Mouse (Mus musculus) cerebellum, adult 2 months (tissue): Measurements from ENCODE around the gene Dcaf5. TPM values are rescaled to one million over a fixed set of nuclear protein-coding genes. Genes with fewer than 3 reads are reported as not detected.

ENCODE experiments used
- DNase-seq, 2 experiments: peaks; one replicate each; pipeline ENCODE4 v3.0.0; 2021
- H3K27ac ChIP-seq: fragments of 200-500 bp; 2 replicates; pipeline ENCODE4 v1.5.1; 2012; ENCODE audit warnings: low read length, control low read depth, inconsistent platforms; ENCODE audit not compliant: insufficient read depth
- H3K27me3 ChIP-seq: fragments of 200-500 bp; 2 replicates; pipeline ENCODE4 v1.6.1; 2012; ENCODE audit warnings: inconsistent platforms, mild to moderate bottlenecking, low read length, moderate library complexity; ENCODE audit not compliant: control insufficient read depth, insufficient read depth
- H3K4me1 ChIP-seq: fragments of 200-500 bp; 2 replicates; pipeline ENCODE4 v1.6.1; 2011; ENCODE audit warnings: low read length; ENCODE audit not compliant: control insufficient read depth, insufficient read depth
- H3K4me3 ChIP-seq: fragments of 200-500 bp; replicated peaks from 2 replicates; pipeline ENCODE3; 2011; ENCODE audit warnings: mild to moderate bottlenecking, low read depth, low read length, control low read depth; ENCODE audit not compliant: insufficient read depth
- CTCF ChIP-seq: fragments of 200-500 bp; IDR thresholded peaks from 2 replicates; pipeline ENCODE4 v1.5.1; 2011; ENCODE audit warnings: low read depth, mild to moderate bottlenecking, control low read depth, low read length, moderate library complexity, borderline replicate concordance; ENCODE audit not compliant: insufficient read depth
- POLR2A ChIP-seq: fragments of 200-500 bp; IDR thresholded peaks from 2 replicates; pipeline ENCODE4 v1.6.1; 2011; ENCODE audit warnings: low read length, control low read depth, borderline replicate concordance; ENCODE audit not compliant: insufficient read depth
- WGBS: fragments of 180-500 bp; shearing (Covaris S2); methylation state at CpG from one replicate; pipeline ENCODE4 v1.1.7; 2018; 5-methylcytosine and 5-hydroxymethylcytosine counted together
- polyA plus RNA-seq: library from polyadenylated mRNA; depleted of rRNA; stranded (reverse); fragments of >200 nt; gene quantifications from 2 replicates; pipeline ENCODE4 v1.2.3, GENCODE M21; 2012; rRNA removed

Gene Dcaf5
- polyA plus RNA-seq, 1 experiment, result 36.5 TPM

- no peak for DNase-seq
- TF ChIP-seq CTCF (no peak), POLR2A (no peak)
- 84% methylated on average over 4 of the region's 4 CpGs for WGBS
- H3K4me1 ChIP-seq, result no peaks in the 10 kb centered on the region; the same call in 1 of the 2 replicates
- H3K27me3 ChIP-seq, result no peaks in the 10 kb centered on the region
- no peak overlapping the region for H3K4me3 ChIP-seq
- H3K27ac ChIP-seq, result no peak overlapping the region
These were observed 145.9 kb downstream of the Dcaf5 start for GRCm38 (mm10) chr12:80290483-80290882.

- H3K4me1 ChIP-seq, result no peaks in the 10 kb centered on the region; the same call in 1 of the 2 replicates
- no peaks in the 10 kb centered on the region for H3K27me3 ChIP-seq
- no peak overlapping the region for H3K4me3 ChIP-seq
- H3K27ac ChIP-seq, result no peak overlapping the region
- no peak for TF ChIP-seq CTCF
- 87% methylated on average over 3 of the region's 3 CpGs for WGBS
- no peak for DNase-seq
These were observed 146.7 kb downstream of the Dcaf5 start for GRCm38 (mm10) chr12:80289722-80290121.

- WGBS, result 68% methylated on average over 5 of the region's 5 CpGs
- TF ChIP-seq POLR2A (no peak), CTCF (no peak)
- no peak overlapping the region for H3K27ac ChIP-seq
These were observed 150.5 kb downstream of the Dcaf5 start for GRCm38 (mm10) chr12:80285890-80286289.

More at GRCm38 (mm10) chr12:80285890-80286289, 150.5 kb downstream of the Dcaf5 start:
- Histone ChIP-seq H3K27me3 (no peaks in the 10 kb centered on the region), H3K4me3 (no peak overlapping the region), H3K4me1 (no peaks in the 10 kb centered on the region)
- no peak for DNase-seq

Other genes with a start within 250 kb of the Dcaf5 start
- 30.0 and 35.4 TPM in 2 replicates for gene Actn1, start 176.2 kb downstream of the Dcaf5 start, polyA plus RNA-seq
- gene Exd2, start 26.5 kb upstream of the Dcaf5 start, polyA plus RNA-seq, result 61.5 and 68.0 TPM in 2 replicates
- 29.3 and 32.8 TPM in 2 replicates for gene Galnt16, start 81.7 kb upstream of the Dcaf5 start, polyA plus RNA-seq
- 31.9 and 33.5 TPM in 2 replicates for gene Slc39a9, start 207.3 kb upstream of the Dcaf5 start, polyA plus RNA-seq
- 79.5 and 92.0 TPM in 2 replicates for gene Erh, start 207.7 kb upstream of the Dcaf5 start, polyA plus RNA-seq